Mouse (Mus musculus): ENCODE measurements around the gene Pdhx. TPM values are rescaled to one million over a fixed set of nuclear protein-coding genes. Genes with fewer than 3 reads are reported as not detected.

Gene Pdhx
- total and polyA plus RNA-seq, 2 experiments from 2014 or later: 47.2 to 67.0 TPM

DNA sequence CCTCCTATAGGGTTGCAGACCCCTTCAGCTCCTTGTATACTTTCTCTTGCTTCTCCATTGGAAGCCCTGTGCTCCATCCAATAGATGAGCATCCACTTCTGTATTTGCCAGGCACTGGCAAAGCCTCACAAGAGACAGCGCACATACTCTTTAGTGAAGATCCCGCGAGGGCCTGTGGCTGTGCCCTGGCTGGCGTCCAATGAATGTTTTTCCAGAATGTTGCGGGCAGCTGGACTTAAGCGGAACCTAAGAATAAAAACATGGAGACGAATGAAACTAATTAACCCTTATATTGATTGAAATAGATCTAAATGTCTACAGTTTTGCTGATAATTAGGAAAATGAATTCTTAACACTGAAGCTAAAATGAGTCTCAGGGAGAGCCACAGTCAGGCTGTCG lies 32.4 kb downstream of the Pdhx start:
- Histone ChIP-seq H3K36me3 (ENCODE audit: insufficient read depth, low read length) (peaks cover 2% of the 10 kb centered on the region; the same call in 1 of the 2 replicates), H3K27me3 (ENCODE audit: insufficient read depth, low read length) (no peaks in the 10 kb centered on the region), H3K4me1 (ENCODE audit: insufficient read depth, low read length) (no peaks in the 10 kb centered on the region), H3K9ac (replicated peaks; ENCODE audit: low read length) (no peak overlapping the region), H3K9me3 (ENCODE audit: low read length) (no peaks in the 10 kb centered on the region), H3K4me3 (ENCODE audit: low read length) (no peak overlapping the region), H3K27ac (no peak overlapping the region), H3K4me2 (ENCODE audit: low read depth, low read length) (no peak overlapping the region)
- peak; percentile 46 for DNase-seq (ENCODE audit: low spot score)
- no peak for ATAC-seq
- TF ChIP-seq CTCF (IDR thresholded peaks at IDR 0.05; ENCODE audit: low read depth): no peak
- WGBS: 40% methylated on average over 8 of the region's 8 CpGs

DNA sequence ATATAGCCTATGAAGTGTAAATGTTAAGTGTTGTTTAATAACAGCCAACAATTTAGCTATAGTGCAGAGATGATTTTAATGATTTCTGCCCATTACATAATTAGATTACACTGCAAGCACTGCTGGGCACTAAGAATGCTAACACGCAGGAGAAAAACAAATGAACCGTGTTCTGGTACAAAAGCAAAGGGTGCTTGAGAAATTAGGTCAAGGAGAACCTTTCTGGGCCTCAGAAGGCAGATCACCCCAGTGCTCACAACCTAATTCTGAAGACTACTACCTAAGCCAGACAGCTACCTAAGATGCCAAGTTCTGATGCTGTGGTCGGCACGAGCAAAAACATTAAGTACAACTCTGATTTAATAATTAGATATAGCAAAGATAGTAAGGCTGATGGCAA lies 35.5 kb downstream of the Pdhx start:
- WGBS: 64% methylated on average over 4 of the region's 4 CpGs
- ATAC-seq (no peak), DNase-seq (ENCODE audit: low spot score) (no peak)
- H3K27me3 ChIP-seq (ENCODE audit: insufficient read depth, low read length): no peaks in the 10 kb centered on the region
- no peak overlapping the region for H3K4me2 ChIP-seq (ENCODE audit: low read depth, low read length)
- H3K9ac ChIP-seq (replicated peaks; ENCODE audit: low read length): no peak overlapping the region
- H3K4me1 ChIP-seq (ENCODE audit: insufficient read depth, low read length): no peaks in the 10 kb centered on the region
- no peak overlapping the region for H3K27ac ChIP-seq
- no peaks in the 10 kb centered on the region for H3K9me3 ChIP-seq (ENCODE audit: low read length)
- H3K36me3 ChIP-seq (ENCODE audit: insufficient read depth, low read length): 0 out of 2 replicates have a peak, but pooled peaks cover 3% of the 10 kb centered on the region
- H3K4me3 ChIP-seq (ENCODE audit: low read length): no peak overlapping the region
- no peak for TF ChIP-seq CTCF (IDR thresholded peaks at IDR 0.05; ENCODE audit: low read depth)

DNA sequence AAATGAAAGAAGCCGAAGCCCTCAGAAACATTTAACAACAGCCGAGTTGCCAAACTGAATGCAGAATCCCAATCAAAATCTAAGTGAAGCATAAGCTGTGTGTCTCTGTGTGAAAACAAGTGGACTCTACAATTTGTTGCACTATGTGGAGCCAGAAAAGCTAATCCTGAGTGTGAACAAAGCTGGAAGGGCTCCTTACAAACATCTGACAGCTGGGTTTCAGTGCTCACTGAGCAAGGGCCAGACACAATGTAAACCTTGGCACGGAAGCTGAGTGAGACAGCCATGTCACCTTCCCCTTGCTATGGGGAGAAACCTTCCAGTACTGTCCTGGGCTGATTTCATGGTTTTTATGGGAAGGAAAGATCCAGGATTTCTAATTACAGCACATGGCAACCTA lies 50.6 kb downstream of the Pdhx start:
- 0 out of 2 replicates have a peak overlapping the region, but pooled peaks have one; percentile 11 for H3K27ac ChIP-seq
- H3K4me3 ChIP-seq (ENCODE audit: low read length): no peak overlapping the region
- H3K9me3 ChIP-seq (ENCODE audit: low read length): no peaks in the 10 kb centered on the region
- no peak for TF ChIP-seq CTCF (IDR thresholded peaks at IDR 0.05; ENCODE audit: low read depth)
- H3K36me3 ChIP-seq (ENCODE audit: insufficient read depth, low read length): peaks cover 4% of the 10 kb centered on the region; the same call in 1 of the 2 replicates
- DNase-seq (ENCODE audit: low spot score) (peak; percentile 40), ATAC-seq (no peak)
- WGBS: 47% methylated on average over 3 of the region's 3 CpGs
- no peaks in the 10 kb centered on the region for H3K27me3 ChIP-seq (ENCODE audit: insufficient read depth, low read length)
- no peaks in the 10 kb centered on the region for H3K4me1 ChIP-seq (ENCODE audit: insufficient read depth, low read length)
- H3K4me2 ChIP-seq (ENCODE audit: low read depth, low read length): no peak overlapping the region
- H3K9ac ChIP-seq (replicated peaks; ENCODE audit: low read length): no peak overlapping the region

DNA sequence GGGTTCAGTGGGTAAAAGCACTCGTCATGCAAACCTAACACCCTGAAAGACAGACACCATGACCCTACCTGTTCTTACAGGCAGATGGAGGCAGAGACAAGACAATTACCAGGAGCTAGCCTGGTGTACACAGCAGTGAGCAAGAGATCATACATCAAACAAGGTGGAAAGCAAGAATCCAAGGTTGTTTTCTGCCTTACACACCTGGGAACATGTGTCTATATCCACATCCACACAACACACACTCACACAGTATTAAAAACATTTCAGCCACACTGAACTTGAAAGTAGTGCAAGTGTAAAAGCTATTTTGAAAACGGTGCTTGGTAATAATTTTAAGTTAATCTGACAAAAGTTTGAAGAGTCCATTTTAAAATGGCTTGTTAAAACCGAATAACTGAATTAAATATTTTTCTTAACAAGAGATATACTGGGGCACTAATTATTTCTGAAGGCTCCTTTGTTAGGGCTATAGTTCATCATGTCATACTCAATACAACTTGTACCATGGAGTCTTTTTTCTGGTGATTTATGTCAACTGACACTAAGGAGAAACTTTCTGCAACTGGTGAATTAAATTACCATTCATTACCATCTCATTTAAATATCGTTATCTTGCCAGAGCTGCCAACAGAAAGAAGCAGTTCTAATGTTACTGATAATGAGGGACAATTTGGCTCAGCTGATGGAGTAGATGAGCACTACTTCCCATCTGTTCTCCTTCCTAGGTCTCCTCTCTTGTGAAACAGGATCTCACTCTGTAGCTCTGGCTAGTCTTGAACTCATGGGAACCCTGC lies 52.9 kb downstream of the Pdhx start:
- peak; percentile 21 for DNase-seq (ENCODE audit: low spot score)
- H3K9me3 ChIP-seq (ENCODE audit: low read length): no peaks in the 10 kb centered on the region
- H3K9ac ChIP-seq (replicated peaks; ENCODE audit: low read length): no peak overlapping the region
- no peak overlapping the region for H3K4me2 ChIP-seq (ENCODE audit: low read depth, low read length)
- no peaks in the 10 kb centered on the region; the same call in 1 of the 2 replicates for H3K36me3 ChIP-seq (ENCODE audit: insufficient read depth, low read length)
- 0 out of 2 replicates have a peak, but pooled peaks have one; percentile 10 for ATAC-seq
- H3K27ac ChIP-seq: no peak overlapping the region
- 35% methylated on average over 4 of the region's 4 CpGs for WGBS
- no peak for TF ChIP-seq CTCF (IDR thresholded peaks at IDR 0.05; ENCODE audit: low read depth)
- H3K4me3 ChIP-seq (ENCODE audit: low read length): no peak overlapping the region
- H3K27me3 ChIP-seq (ENCODE audit: insufficient read depth, low read length): no peaks in the 10 kb centered on the region
- H3K4me1 ChIP-seq (ENCODE audit: insufficient read depth, low read length): no peaks in the 10 kb centered on the region

DNA sequence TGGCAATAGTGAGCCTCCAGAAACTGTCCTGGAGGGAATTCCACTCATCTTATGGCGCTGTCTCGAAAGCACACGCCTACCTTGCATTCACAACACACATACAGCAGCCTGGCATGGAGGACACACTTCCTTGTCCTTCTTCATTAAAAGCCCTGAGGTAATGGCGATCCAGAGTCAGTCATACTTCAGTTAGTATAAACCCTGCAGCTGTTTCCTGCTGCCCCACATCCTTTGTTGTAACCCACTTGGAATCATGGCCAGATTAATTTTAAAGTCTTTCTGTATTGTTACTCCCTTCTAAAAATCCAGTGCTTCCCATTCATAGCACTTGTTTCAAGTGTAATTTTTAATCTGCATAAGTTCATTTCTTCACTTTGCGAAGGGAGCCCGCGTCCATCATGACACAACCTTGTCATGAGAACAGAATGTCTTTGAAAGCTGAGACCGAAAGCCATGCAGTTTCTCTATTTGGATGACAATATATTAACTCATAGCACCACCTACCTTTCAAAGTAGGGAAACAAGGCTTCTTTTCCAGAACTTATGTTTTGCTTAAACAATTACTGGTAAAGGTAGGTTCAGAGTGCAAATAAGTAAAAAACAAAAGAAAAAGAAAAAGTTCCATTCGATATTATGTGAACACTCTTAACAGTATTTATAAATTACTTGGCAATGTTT lies 54.4 kb downstream of the Pdhx start:
- ATAC-seq: peak; percentile 64

DNA sequence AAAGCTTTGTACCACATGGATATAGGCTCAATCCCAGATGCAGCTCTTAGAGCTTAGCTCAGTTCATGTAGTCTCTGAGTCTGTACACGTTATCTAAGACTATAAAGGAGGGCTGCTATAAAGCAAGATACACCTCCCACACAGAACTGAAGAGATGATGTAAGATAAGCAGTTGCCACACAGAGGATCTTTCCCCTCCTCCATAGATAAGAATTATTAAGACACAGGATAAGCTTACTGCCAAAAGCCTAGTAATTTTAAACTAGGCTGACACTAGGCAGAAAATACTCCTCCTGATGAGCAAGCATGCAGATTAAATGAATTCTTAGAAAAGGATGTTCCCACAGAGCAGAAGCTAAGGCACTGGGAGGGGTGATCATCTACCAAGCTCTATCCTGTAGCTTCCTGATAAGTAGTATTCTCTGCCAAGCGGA lies 55.9 kb downstream of the Pdhx start:
- Histone ChIP-seq H3K36me3 (ENCODE audit: insufficient read depth, low read length) (no peaks in the 10 kb centered on the region), H3K27me3 (ENCODE audit: insufficient read depth, low read length) (no peaks in the 10 kb centered on the region), H3K4me2 (ENCODE audit: low read depth, low read length) (no peak overlapping the region), H3K9ac (replicated peaks; ENCODE audit: low read length) (no peak overlapping the region), H3K27ac (no peak overlapping the region), H3K4me1 (ENCODE audit: insufficient read depth, low read length) (no peaks in the 10 kb centered on the region), H3K9me3 (ENCODE audit: low read length) (no peaks in the 10 kb centered on the region), H3K4me3 (ENCODE audit: low read length) (no peak overlapping the region)
- no peak for ATAC-seq
- TF ChIP-seq CTCF (IDR thresholded peaks at IDR 0.05; ENCODE audit: low read depth): no peak
- WGBS: 88% methylated on average over 2 of the region's 2 CpGs
- DNase-seq (ENCODE audit: low spot score): no peak

More for the DNA sequence above, 54.4 kb downstream of the Pdhx start:
- Histone ChIP-seq H3K27me3 (ENCODE audit: insufficient read depth, low read length) (no peaks in the 10 kb centered on the region), H3K4me3 (ENCODE audit: low read length) (no peak overlapping the region), H3K9me3 (ENCODE audit: low read length) (no peaks in the 10 kb centered on the region), H3K9ac (replicated peaks; ENCODE audit: low read length) (no peak overlapping the region), H3K4me2 (ENCODE audit: low read depth, low read length) (no peak overlapping the region), H3K4me1 (ENCODE audit: insufficient read depth, low read length) (no peaks in the 10 kb centered on the region), H3K27ac (no peak overlapping the region), H3K36me3 (ENCODE audit: insufficient read depth, low read length) (no peaks in the 10 kb centered on the region; the same call in 1 of the 2 replicates)
- peak; percentile 66 for TF ChIP-seq CTCF (IDR thresholded peaks at IDR 0.05; ENCODE audit: low read depth)
- WGBS: 68% methylated on average over 9 of the region's 9 CpGs
- DNase-seq (ENCODE audit: low spot score): peak; percentile 78

All from hindbrain, postnatal 0 days (tissue).